Mouse (Mus musculus): ENCODE results near the gene Rab31. TPM values are rescaled to one million over a fixed set of nuclear protein-coding genes. Genes with fewer than 3 reads are reported as not detected.

Rab31 gene
- total and polyA plus RNA-seq, 3 experiments: 0.79 to 2.8 (median 1.2) TPM

DNA sequence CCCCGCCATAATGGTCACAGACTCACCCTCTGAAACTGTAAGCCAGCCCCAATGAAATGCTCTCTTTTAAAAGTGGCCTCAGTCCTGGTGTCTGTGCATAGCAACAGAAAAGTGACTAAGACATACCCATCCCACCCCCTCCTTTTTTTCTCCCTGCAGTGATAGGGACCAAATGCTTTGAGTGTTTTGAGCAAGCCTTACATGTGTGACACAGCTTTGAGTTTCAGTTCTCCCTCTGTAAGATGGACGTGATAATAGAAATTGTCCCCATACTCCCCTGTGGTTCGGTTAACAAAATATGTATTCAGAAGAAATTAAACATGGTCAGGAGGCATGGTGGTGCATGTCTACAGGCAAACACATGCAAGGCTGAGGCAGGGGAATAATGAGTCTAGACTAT, 16.7 kb downstream of the Rab31 start:
- H3K4me2 ChIP-seq (ENCODE audit: insufficient read depth, low read depth, poor library complexity, severe bottlenecking): no peak overlapping the region
- TF ChIP-seq HCFC1 (IDR thresholded peaks at IDR 0.05; ENCODE audit: low read depth, low read length) (no peak), TCF12 (IDR thresholded peaks at IDR 0.05; ENCODE audit: low read depth, low read length) (peak; percentile 35; the same call in 1 of the 2 replicates), BHLHE40 (IDR thresholded peaks at IDR 0.05; ENCODE audit: low read depth, low read length) (no peak; the same call in 1 of the 2 replicates), E2F4 (IDR thresholded peaks at IDR 0.05; ENCODE audit: insufficient replicate concordance, low read depth, low read length) (no peak), KAT2A (IDR thresholded peaks at IDR 0.05; ENCODE audit: insufficient replicate concordance, low read length) (no peak), POLR2AphosphoS2 (IDR thresholded peaks at IDR 0.05; ENCODE audit: low read depth, low read length) (no peak), RCOR1 (conservative IDR thresholded peaks at IDR 0.05; ENCODE audit: low read depth, low read length) (no peak), MAX (IDR thresholded peaks at IDR 0.05; ENCODE audit: low read length) (no peak), MAFK (IDR thresholded peaks at IDR 0.05; ENCODE audit: insufficient replicate concordance, low read length) (no peak), UBTF (IDR thresholded peaks at IDR 0.05; ENCODE audit: low read depth, low read length) (no peak), NELFE (IDR thresholded peaks at IDR 0.05; ENCODE audit: low read depth, low read length) (no peak), MXI1 (IDR thresholded peaks at IDR 0.05; ENCODE audit: low read depth, low read length) (no peak), POLR2A (IDR thresholded peaks at IDR 0.05; ENCODE audit: low read depth, low read length) (no peak), USF2 (conservative IDR thresholded peaks at IDR 0.05; ENCODE audit: low read depth, low read length) (no peak), EP300 (IDR thresholded peaks at IDR 0.05; ENCODE audit: low read length) (peak; percentile 41; the same call in 1 of the 2 replicates), CHD1 (IDR thresholded peaks at IDR 0.05; ENCODE audit: low read depth, low read length) (no peak), ETS1 (conservative IDR thresholded peaks at IDR 0.05; ENCODE audit: low read depth, low read length) (no peak), JUND (conservative IDR thresholded peaks at IDR 0.05; ENCODE audit: low read depth, low read length) (no peak), TBP (conservative IDR thresholded peaks at IDR 0.05; ENCODE audit: low read depth, low read length) (no peak), ZKSCAN1 (IDR thresholded peaks at IDR 0.05; ENCODE audit: borderline replicate concordance, low read depth, low read length) (no peak), MYC (IDR thresholded peaks at IDR 0.05; ENCODE audit: low read depth, low read length) (no peak), USF1 (IDR thresholded peaks at IDR 0.05; ENCODE audit: low read depth, low read length) (no peak), PAX5 (IDR thresholded peaks at IDR 0.05; ENCODE audit: low read length) (no peak), ZMIZ1 (IDR thresholded peaks at IDR 0.05; ENCODE audit: low read depth, low read length) (no peak), ELF1 (IDR thresholded peaks at IDR 0.05; ENCODE audit: low read depth, low read length) (no peak), GABPA (IDR thresholded peaks at IDR 0.05; ENCODE audit: insufficient replicate concordance, low read depth, low read length) (no peak), CTCF (conservative IDR thresholded peaks at IDR 0.05 in 1 of 2, IDR thresholded peaks at IDR 0.05 in 1 of 2; ENCODE audit: low read depth in 2 of 2, low read length in 2 of 2) (no peak), RAD21 (IDR thresholded peaks at IDR 0.05; ENCODE audit: low read depth, low read length) (no peak), MEF2A (IDR thresholded peaks at IDR 0.05; ENCODE audit: borderline replicate concordance, low read depth, low read length) (no peak), ZNF384 (IDR thresholded peaks at IDR 0.05; ENCODE audit: low read depth, low read length) (peak; percentile 23; the same call in 1 of the 2 replicates), IRF4 (IDR thresholded peaks at IDR 0.05; ENCODE audit: low read depth, low read length) (peak; percentile 65), SMC3 (IDR thresholded peaks at IDR 0.05; ENCODE audit: low read depth, low read length) (no peak), ZC3H11A (IDR thresholded peaks at IDR 0.05; ENCODE audit: low read depth, low read length) (no peak), CHD2 (IDR thresholded peaks at IDR 0.05; ENCODE audit: low read length) (no peak), MAZ (IDR thresholded peaks at IDR 0.05; ENCODE audit: low read depth, low read length) (no peak)
- no peak overlapping the region for H3K27ac ChIP-seq (ENCODE audit: insufficient read depth, low read depth)
- dilution Hi-C loops (cut with MboI; ENCODE audit: extremely low pct_ligation_motif_present, extremely low pct_unique_long_range_greater_than_20kb, low sequenced_read_pairs) (no loop called here), in situ Hi-C loops (cut with MboI; ENCODE audit: low pct_ligation_motif_present, low pct_unique_long_range_greater_than_20kb, low sequenced_read_pairs) (no loop called here)
- H3K9ac ChIP-seq (ENCODE audit: insufficient read depth, low read depth): no peak overlapping the region
- peaks cover 0 to 11% of the 10 kb centered on the region in 2 experiments; a peak in 3 of 4 replicates for H3K4me1 ChIP-seq (ENCODE audit: control insufficient read depth in 1 of 2, insufficient read depth in 2 of 2)
- no peaks in the 10 kb centered on the region for H3K27me3 ChIP-seq (replicated peaks)
- H3K9me3 ChIP-seq (replicated peaks; ENCODE audit: low read length): peaks cover 5% of the 10 kb centered on the region
- H3K4me3 ChIP-seq (replicated peaks in 1 of 3; ENCODE audit: low read depth in 2 of 3, low read length in 2 of 3, poor library complexity in 1 of 3): no peak overlapping the region
- no peaks in the 10 kb centered on the region for H3K36me3 ChIP-seq (replicated peaks in 1 of 2; ENCODE audit: control insufficient read depth in 1 of 2, insufficient read depth in 1 of 2, low read length in 1 of 2)
- H3K79me2 ChIP-seq (replicated peaks; ENCODE audit: control insufficient read depth, extremely low read depth, insufficient read depth, poor library complexity, severe bottlenecking): no peaks in the 10 kb centered on the region
- peak; percentile 65 for DNase-seq (ENCODE audit: extremely low read depth)

All from CH12.LX (cell line).